Mouse (Mus musculus) frontal cortex, postnatal 25 days (tissue): Measurements from ENCODE around the gene H2-DMb1.

Source experiments
- DNase-seq, 2 experiments: peaks; one replicate each; pipeline ENCODE4 v3.0.0; 2022; ENCODE audit warnings: low spot score in 2 of 2

Gene H2-DMb1

GRCm38 (mm10) chr17:34152923-34153322 is at the start of gene H2-DMb1:
Gene H2-DMb1 (plus strand): TSS chr17:34153072.
- DNase-seq: no peak

GRCm38 (mm10) chr17:34104804-34105203 is 48.1 kb upstream of the H2-DMb1 start:
- no peak for DNase-seq

- DNase-seq: no peak
Observed at GRCm38 (mm10) chr17:34106555-34106954, 46.3 kb upstream of the H2-DMb1 start.

- no peak for DNase-seq
Observed at GRCm38 (mm10) chr17:34107109-34107867, 45.6 kb upstream of the H2-DMb1 start.

- DNase-seq: no peak
Observed at GRCm38 (mm10) chr17:34108460-34108859, 44.4 kb upstream of the H2-DMb1 start.

- DNase-seq: no peak
Observed at GRCm38 (mm10) chr17:34109038-34109805, 43.6 kb upstream of the H2-DMb1 start.

- no peak for DNase-seq
Observed at GRCm38 (mm10) chr17:34109806-34110195, 43.1 kb upstream of the H2-DMb1 start.

- no peak for DNase-seq
Observed at GRCm38 (mm10) chr17:34110309-34110708, 42.6 kb upstream of the H2-DMb1 start.

GRCm38 (mm10) chr17:34114114-34114513 is 38.8 kb upstream of the H2-DMb1 start:
- no peak for DNase-seq

GRCm38 (mm10) chr17:34116736-34117370 is 36.0 kb upstream of the H2-DMb1 start:
- DNase-seq: no peak

- no peak for DNase-seq
Observed at GRCm38 (mm10) chr17:34117421-34118112, 35.3 kb upstream of the H2-DMb1 start.

GRCm38 (mm10) chr17:34118113-34118872 is 34.6 kb upstream of the H2-DMb1 start:
- DNase-seq: no peak

GRCm38 (mm10) chr17:34118873-34119248 is 34.0 kb upstream of the H2-DMb1 start:
- DNase-seq: no peak

- peak; percentile 96 to 98 for DNase-seq
Observed at GRCm38 (mm10) chr17:34119249-34120179, 33.4 kb upstream of the H2-DMb1 start, which contains the start of gene H2-DMa. Gene H2-DMa (plus strand): TSS chr17:34119541.

- peak; percentile 72 to 80 for DNase-seq
Observed at GRCm38 (mm10) chr17:34120180-34120723, 32.6 kb upstream of the H2-DMb1 start.

- peak; percentile 57 to 60 for DNase-seq
Observed at GRCm38 (mm10) chr17:34120814-34121171, 32.1 kb upstream of the H2-DMb1 start.

GRCm38 (mm10) chr17:34121172-34121878 is 31.5 kb upstream of the H2-DMb1 start:
- peak; percentile 75 to 77 for DNase-seq

- no peak for DNase-seq
Observed at GRCm38 (mm10) chr17:34121879-34122187, 31.0 kb upstream of the H2-DMb1 start.
